Mouse (Mus musculus): ENCODE results near the gene Rheb. TPM values are rescaled to one million over a fixed set of nuclear protein-coding genes. Genes with fewer than 3 reads are reported as not detected.
"Not testable (repeated sequence)": the region's sequence is repeated elsewhere in the genome, so short reads cannot be mapped to it uniquely, and the experiment has no call there.

Rheb gene
- polyA plus RNA-seq, 1 experiment from 2014 or later = 215 TPM

- no peak overlapping the region for H3K4me3 ChIP-seq (ENCODE audit: low read length)
- no peaks in the 10 kb centered on the region for H3K27me3 ChIP-seq (ENCODE audit: control insufficient read depth, insufficient read depth, low read length)
- WGBS = 83% methylated on average over 4 of the region's 4 CpGs
- no peak for ATAC-seq (ENCODE audit: low FRiP score, low TSS enrichment)
- no peak overlapping the region for H3K9ac ChIP-seq (ENCODE audit: low read depth, low read length)
- H3K27ac ChIP-seq (ENCODE audit: low read depth, low read length) = no peak overlapping the region
- H3K36me3 ChIP-seq (ENCODE audit: control insufficient read depth, insufficient read depth, low read length) = no peaks in the 10 kb centered on the region
- H3K9me3 ChIP-seq (ENCODE audit: control insufficient read depth, low read length) = peaks cover 7% of the 10 kb centered on the region; the same call in 1 of the 2 replicates
- H3K4me1 ChIP-seq (ENCODE audit: control insufficient read depth, insufficient read depth, low read length) = no peaks in the 10 kb centered on the region
- H3K4me2 ChIP-seq (replicated peaks; ENCODE audit: low read depth, low read length) = no peak overlapping the region
Measured at GRCm38 (mm10) chr5:24782957-24783356, 59.5 kb downstream of the Rheb start.

- H3K4me3 ChIP-seq (ENCODE audit: low read length) = no peak overlapping the region
- no peak overlapping the region for H3K27ac ChIP-seq (ENCODE audit: low read depth, low read length)
- no peak overlapping the region for H3K9ac ChIP-seq (ENCODE audit: low read depth, low read length)
- H3K4me1 ChIP-seq (ENCODE audit: control insufficient read depth, insufficient read depth, low read length) = 0 out of 2 replicates have a peak, but pooled peaks cover 3% of the 10 kb centered on the region
- 37% methylated on average over 5 of the region's 5 CpGs for WGBS
- ATAC-seq (ENCODE audit: low FRiP score, low TSS enrichment) = no peak
- no peaks in the 10 kb centered on the region for H3K36me3 ChIP-seq (ENCODE audit: control insufficient read depth, insufficient read depth, low read length)
- no peak overlapping the region for H3K4me2 ChIP-seq (replicated peaks; ENCODE audit: low read depth, low read length)
- peaks cover 7% of the 10 kb centered on the region; the same call in 1 of the 2 replicates for H3K9me3 ChIP-seq (ENCODE audit: control insufficient read depth, low read length)
- no peaks in the 10 kb centered on the region for H3K27me3 ChIP-seq (ENCODE audit: control insufficient read depth, insufficient read depth, low read length)
Measured at GRCm38 (mm10) chr5:24781048-24781447, 61.4 kb downstream of the Rheb start.

- Histone ChIP-seq H3K27me3 (ENCODE audit: control insufficient read depth, insufficient read depth, low read length) (no peaks in the 10 kb centered on the region), H3K27ac (ENCODE audit: low read depth, low read length) (no peak overlapping the region), H3K4me3 (ENCODE audit: low read length) (no peak overlapping the region), H3K4me2 (replicated peaks; ENCODE audit: low read depth, low read length) (no peak overlapping the region), H3K36me3 (ENCODE audit: control insufficient read depth, insufficient read depth, low read length) (no peaks in the 10 kb centered on the region), H3K4me1 (ENCODE audit: control insufficient read depth, insufficient read depth, low read length) (0 out of 2 replicates have a peak, but pooled peaks cover 3% of the 10 kb centered on the region), H3K9ac (ENCODE audit: low read depth, low read length) (no peak overlapping the region), H3K9me3 (ENCODE audit: control insufficient read depth, low read length) (peaks cover 2% of the 10 kb centered on the region; the same call in 1 of the 2 replicates)
- 47% methylated on average over 15 of the region's 15 CpGs for WGBS
- peak; percentile 61; the same call in 1 of the 2 replicates for ATAC-seq (ENCODE audit: low FRiP score, low TSS enrichment)
Measured at GRCm38 (mm10) chr5:24779881-24780512, 62.4 kb downstream of the Rheb start.

- 0 out of 2 replicates have a peak, but pooled peaks cover 3% of the 10 kb centered on the region for H3K4me1 ChIP-seq (ENCODE audit: control insufficient read depth, insufficient read depth, low read length)
- no peak overlapping the region for H3K4me2 ChIP-seq (replicated peaks; ENCODE audit: low read depth, low read length)
Measured at GRCm38 (mm10) chr5:24779321-24779720, 63.1 kb downstream of the Rheb start.

GRCm38 (mm10) chr5:24778843-24779140, 63.6 kb downstream of the Rheb start:
- H3K9ac ChIP-seq (ENCODE audit: low read depth, low read length) = no peak overlapping the region
- WGBS = 50% methylated on average over 13 of the region's 13 CpGs
- peak; percentile 61; the same call in 1 of the 2 replicates for ATAC-seq (ENCODE audit: low FRiP score, low TSS enrichment)

More at GRCm38 (mm10) chr5:24779321-24779720, 63.1 kb downstream of the Rheb start:
- H3K9ac ChIP-seq (ENCODE audit: low read depth, low read length) = no peak overlapping the region
- H3K36me3 ChIP-seq (ENCODE audit: control insufficient read depth, insufficient read depth, low read length) = no peaks in the 10 kb centered on the region
- ATAC-seq (ENCODE audit: low FRiP score, low TSS enrichment) = no peak
- H3K4me3 ChIP-seq (ENCODE audit: low read length) = no peak overlapping the region
- no peaks in the 10 kb centered on the region for H3K27me3 ChIP-seq (ENCODE audit: control insufficient read depth, insufficient read depth, low read length)
- no peak overlapping the region for H3K27ac ChIP-seq (ENCODE audit: low read depth, low read length)
- H3K9me3 ChIP-seq (ENCODE audit: control insufficient read depth, low read length) = no peaks in the 10 kb centered on the region; the same call in 1 of the 2 replicates

GRCm38 (mm10) chr5:24778082-24778842, 64.2 kb downstream of the Rheb start:
- Histone ChIP-seq H3K9ac (ENCODE audit: low read depth, low read length) (no peak overlapping the region), H3K36me3 (ENCODE audit: control insufficient read depth, insufficient read depth, low read length) (no peaks in the 10 kb centered on the region), H3K27me3 (ENCODE audit: control insufficient read depth, insufficient read depth, low read length) (no peaks in the 10 kb centered on the region), H3K9me3 (ENCODE audit: control insufficient read depth, low read length) (no peaks in the 10 kb centered on the region; the same call in 1 of the 2 replicates), H3K4me2 (replicated peaks; ENCODE audit: low read depth, low read length) (peak overlapping the region; percentile 29), H3K4me1 (ENCODE audit: control insufficient read depth, insufficient read depth, low read length) (0 out of 2 replicates have a peak, but pooled peaks cover 3% of the 10 kb centered on the region), H3K27ac (ENCODE audit: low read depth, low read length) (no peak overlapping the region), H3K4me3 (ENCODE audit: low read length) (no peak overlapping the region)
- ATAC-seq (ENCODE audit: low FRiP score, low TSS enrichment) = peak; percentile 40; the same call in 1 of the 2 replicates
- WGBS = 28% methylated on average over 17 of the region's 17 CpGs

More at GRCm38 (mm10) chr5:24778843-24779140, 63.6 kb downstream of the Rheb start:
- H3K27me3 ChIP-seq (ENCODE audit: control insufficient read depth, insufficient read depth, low read length) = no peaks in the 10 kb centered on the region
- 0 out of 2 replicates have a peak, but pooled peaks cover 3% of the 10 kb centered on the region for H3K4me1 ChIP-seq (ENCODE audit: control insufficient read depth, insufficient read depth, low read length)
- H3K27ac ChIP-seq (ENCODE audit: low read depth, low read length) = no peak overlapping the region
- peak overlapping the region; percentile 29 for H3K4me2 ChIP-seq (replicated peaks; ENCODE audit: low read depth, low read length)
- H3K4me3 ChIP-seq (ENCODE audit: low read length) = no peak overlapping the region
- no peaks in the 10 kb centered on the region; the same call in 1 of the 2 replicates for H3K9me3 ChIP-seq (ENCODE audit: control insufficient read depth, low read length)
- no peaks in the 10 kb centered on the region for H3K36me3 ChIP-seq (ENCODE audit: control insufficient read depth, insufficient read depth, low read length)

- H3K9me3 ChIP-seq (ENCODE audit: control insufficient read depth, low read length) = no peaks in the 10 kb centered on the region; the same call in 1 of the 2 replicates
- H3K27me3 ChIP-seq (ENCODE audit: control insufficient read depth, insufficient read depth, low read length) = no peaks in the 10 kb centered on the region
- H3K4me1 ChIP-seq (ENCODE audit: control insufficient read depth, insufficient read depth, low read length) = 0 out of 2 replicates have a peak, but pooled peaks cover 3% of the 10 kb centered on the region
- 54% methylated on average over 4 of the region's 4 CpGs for WGBS
- no peaks in the 10 kb centered on the region for H3K36me3 ChIP-seq (ENCODE audit: control insufficient read depth, insufficient read depth, low read length)
- H3K4me2 ChIP-seq (replicated peaks; ENCODE audit: low read depth, low read length) = no peak overlapping the region
- no peak; the same call in 1 of the 2 replicates for ATAC-seq (ENCODE audit: low FRiP score, low TSS enrichment)
- H3K4me3 ChIP-seq (ENCODE audit: low read length) = no peak overlapping the region
- no peak overlapping the region for H3K9ac ChIP-seq (ENCODE audit: low read depth, low read length)
- no peak overlapping the region for H3K27ac ChIP-seq (ENCODE audit: low read depth, low read length)
Measured at GRCm38 (mm10) chr5:24776681-24777080, 65.7 kb downstream of the Rheb start.

GRCm38 (mm10) chr5:24774549-24774948, 67.9 kb downstream of the Rheb start:
- H3K27ac ChIP-seq (ENCODE audit: low read depth, low read length); H3K9me3 ChIP-seq (ENCODE audit: control insufficient read depth, low read length); H3K4me3 ChIP-seq (ENCODE audit: low read length); H3K4me1 ChIP-seq (ENCODE audit: control insufficient read depth, insufficient read depth, low read length); ATAC-seq (ENCODE audit: low FRiP score, low TSS enrichment); H3K9ac ChIP-seq (ENCODE audit: low read depth, low read length); H3K27me3 ChIP-seq (ENCODE audit: control insufficient read depth, insufficient read depth, low read length); H3K4me2 ChIP-seq (replicated peaks; ENCODE audit: low read depth, low read length); H3K36me3 ChIP-seq (ENCODE audit: control insufficient read depth, insufficient read depth, low read length): not testable (repeated sequence)
- WGBS = 94% methylated on average over 16 of the region's 16 CpGs

- no peaks in the 10 kb centered on the region for H3K27me3 ChIP-seq (ENCODE audit: control insufficient read depth, insufficient read depth, low read length)
- ATAC-seq (ENCODE audit: low FRiP score, low TSS enrichment) = 0 out of 2 replicates have a peak, but pooled peaks have one; percentile 15
- no peak within 1 kb of the TSS for H3K4me3 ChIP-seq (ENCODE audit: low read length)
- no peak within 1 kb of the TSS for H3K9ac ChIP-seq (ENCODE audit: low read depth, low read length)
- H3K36me3 ChIP-seq (ENCODE audit: control insufficient read depth, insufficient read depth, low read length) = no peaks in the 10 kb centered on the region
- 0 out of 2 replicates have a peak, but pooled peaks cover 7% of the 10 kb centered on the region for H3K4me1 ChIP-seq (ENCODE audit: control insufficient read depth, insufficient read depth, low read length)
- H3K9me3 ChIP-seq (ENCODE audit: control insufficient read depth, low read length) = no peaks in the 10 kb centered on the region
- 50% methylated on average over 18 of the region's 18 CpGs for WGBS
- H3K27ac ChIP-seq (ENCODE audit: low read depth, low read length) = no peak within 1 kb of the TSS
- no peak within 1 kb of the TSS for H3K4me2 ChIP-seq (replicated peaks; ENCODE audit: low read depth, low read length)
Measured at GRCm38 (mm10) chr5:24757816-24758215, 84.6 kb downstream of the Rheb start, which contains the start of gene Crygn. Gene Crygn, minus strand, starts transcription at chr5:24758008.

All from kidney, embryonic 14.5 days (tissue).